ENCODE assay signal across 20 mouse cellular contexts in genomic region chr2:52896995-52897394, GRCm38 (mm10). TPM values are rescaled to one million over a fixed set of nuclear protein-coding genes. Genes with fewer than 3 reads are reported as not detected.
DNase-seq lines count a peak whose midpoint lies in the region; ATAC-seq and TF ChIP-seq lines count a peak whose summit lies in the region.
"Had no signal": no experiment of that assay in that cellular context is flagged by ENCODE, and none has a peak within 500 bp of the region (broad histone marks: within the 10 kb centered on the region; RNA-seq: fewer than 3 reads in every experiment).

No protein-coding gene starts in this region.

- H3K27me3 ChIP-seq in liver, adult 2 months (ENCODE audit: control insufficient read depth, insufficient read depth, low read length) = no peaks in the 10 kb centered on the region
- H3K27me3 ChIP-seq in liver, embryonic 11.5 days (replicated peaks; ENCODE audit: control insufficient read depth, insufficient read depth, low read length) = no peaks in the 10 kb centered on the region
- no peaks in the 10 kb centered on the region for H3K27me3 ChIP-seq in CH12.LX (replicated peaks)
- H3K27me3 ChIP-seq in forebrain, embryonic 11.5 days (ENCODE audit: control insufficient read depth, insufficient read depth, low read length) = no peaks in the 10 kb centered on the region
- H3K27me3 ChIP-seq: hindbrain, embryonic 13.5 days; limb, embryonic 13.5 days; liver, embryonic 15.5 days; megakaryocyte, embryonic 14.5 days; midbrain, embryonic 13.5 days had no signal

- dilution Hi-C loops in CH12.LX (cut with MboI; ENCODE audit: extremely low pct_ligation_motif_present, extremely low pct_unique_long_range_greater_than_20kb, low sequenced_read_pairs) = no loop called here

- H3K4me1 ChIP-seq in liver, adult 2 months (ENCODE audit: control insufficient read depth, insufficient read depth, low read length) = peaks cover 5% of the 10 kb centered on the region
- no peaks in the 10 kb centered on the region for H3K4me1 ChIP-seq in liver, embryonic 11.5 days (replicated peaks; ENCODE audit: control insufficient read depth, insufficient read depth, low read length)
- peaks cover 0 to 2% of the 10 kb centered on the region in 2 experiments; a peak in 1 of 4 replicates for H3K4me1 ChIP-seq in CH12.LX (ENCODE audit: control insufficient read depth in 1 of 2, insufficient read depth in 2 of 2)
- peaks cover 0 to 2% of the 10 kb centered on the region in 2 experiments; a peak in 3 of 4 replicates for H3K4me1 ChIP-seq in ES-E14 (ENCODE audit: control insufficient read depth in 2 of 2, insufficient read depth in 2 of 2, low read length in 2 of 2, poor library complexity in 1 of 2)
- 0 out of 2 replicates have a peak, but pooled peaks cover 3% of the 10 kb centered on the region for H3K4me1 ChIP-seq in forebrain, embryonic 11.5 days (replicated peaks; ENCODE audit: control insufficient read depth, insufficient read depth, low read length)
- H3K4me1 ChIP-seq: megakaryocyte, embryonic 14.5 days had no signal

- no peak overlapping the region for H3K9ac ChIP-seq in liver, adult 2 months (ENCODE audit: low read depth, low read length)
- H3K9ac ChIP-seq in liver, embryonic 11.5 days (ENCODE audit: low read depth, low read length) = no peak overlapping the region
- H3K9ac ChIP-seq in CH12.LX (ENCODE audit: insufficient read depth, low read depth) (no peak overlapping the region), ES-E14 (ENCODE audit: insufficient read depth, low read depth, low read length, poor library complexity, severe bottlenecking) (no peak overlapping the region)
- H3K9ac ChIP-seq in forebrain, embryonic 11.5 days (ENCODE audit: low read length) = no peak overlapping the region
- H3K9ac ChIP-seq: hindbrain, embryonic 13.5 days; limb, embryonic 13.5 days; liver, embryonic 15.5 days; midbrain, embryonic 13.5 days had no signal

- no peaks in the 10 kb centered on the region for H3K36me3 ChIP-seq in liver, adult 2 months (ENCODE audit: control insufficient read depth, insufficient read depth, low read length)
- H3K36me3 ChIP-seq in liver, embryonic 11.5 days (ENCODE audit: control insufficient read depth, insufficient read depth, low read length) = no peaks in the 10 kb centered on the region
- H3K36me3 ChIP-seq in CH12.LX (replicated peaks in 1 of 2; ENCODE audit: control insufficient read depth in 1 of 2, insufficient read depth in 1 of 2, low read length in 1 of 2) (no peaks in the 10 kb centered on the region), ES-E14 (ENCODE audit: control insufficient read depth, insufficient read depth, low read length, poor library complexity, severe bottlenecking) (no peaks in the 10 kb centered on the region)
- H3K36me3 ChIP-seq in forebrain, embryonic 11.5 days (ENCODE audit: control insufficient read depth, insufficient read depth, low read length) = no peaks in the 10 kb centered on the region
- H3K36me3 ChIP-seq: hindbrain, embryonic 13.5 days; limb, embryonic 13.5 days; liver, embryonic 15.5 days; midbrain, embryonic 13.5 days had no signal

- H3K4me2 ChIP-seq in liver, embryonic 11.5 days = no peak overlapping the region
- no peak overlapping the region for H3K4me2 ChIP-seq in CH12.LX (ENCODE audit: insufficient read depth, low read depth, poor library complexity, severe bottlenecking)
- no peak overlapping the region for H3K4me2 ChIP-seq in forebrain, embryonic 11.5 days (ENCODE audit: low read depth, low read length, severe bottlenecking)
- H3K4me2 ChIP-seq: hindbrain, embryonic 13.5 days; limb, embryonic 13.5 days; liver, embryonic 15.5 days; midbrain, embryonic 13.5 days had no signal

- TF ChIP-seq RAD21 in CH12.LX (IDR thresholded peaks at IDR 0.05; ENCODE audit: low read depth, low read length) = no peak

- intact Hi-C loops in left cerebral cortex, postnatal 4 days (cut with DNase I) = no loop called here

- WGBS in liver, adult 2 months = 53% methylated on average over 3 of the region's 3 CpGs
- WGBS in liver, embryonic 11.5 days = 78% methylated on average over 3 of the region's 3 CpGs
- 90% methylated on average over 3 of the region's 3 CpGs for WGBS in forebrain, embryonic 11.5 days

- no peaks in the 10 kb centered on the region; the same call in 1 of the 2 replicates for H3K79me2 ChIP-seq in liver, adult 2 months (ENCODE audit: control insufficient read depth, insufficient read depth, low read length)
- no peaks in the 10 kb centered on the region for H3K79me2 ChIP-seq in CH12.LX (replicated peaks; ENCODE audit: control insufficient read depth, extremely low read depth, insufficient read depth, poor library complexity, severe bottlenecking)

- no peak for TF ChIP-seq EP300 in CH12.LX (IDR thresholded peaks at IDR 0.05; ENCODE audit: low read length)

- peak; percentile 59 for DNase-seq in liver, adult 2 months (ENCODE audit: extremely low read depth, low read depth, low spot score)
- no peak for DNase-seq in liver, embryonic 11.5 days (ENCODE audit: low spot score)
- no peak for DNase-seq in CH12.LX (ENCODE audit: extremely low read depth)
- no peak for DNase-seq in ES-E14 (ENCODE audit: low read depth, low spot score)
- DNase-seq in skeletal muscle tissue, adult 2 months (ENCODE audit: low read depth, low spot score) = peak; percentile 27
- no peak for DNase-seq in left cerebral cortex, postnatal 4 days
- no peak for DNase-seq in forebrain, embryonic 11.5 days (ENCODE audit: low spot score)
- DNase-seq: adrenal gland, postnatal 14 days; cerebellum, adult 9-10 months; heart, postnatal 36 days; kidney, adult 8-10 months; kidney, postnatal 10 days; spleen, adult 18-20 months; thymus, postnatal 14 days had no signal

- TF ChIP-seq CTCF in liver, adult 2 months (IDR thresholded peaks at IDR 0.05; ENCODE audit: low read depth, low read length) = no peak
- TF ChIP-seq CTCF in CH12.LX (conservative IDR thresholded peaks at IDR 0.05 in 1 of 2, IDR thresholded peaks at IDR 0.05 in 1 of 2; ENCODE audit: low read depth in 2 of 2, low read length in 2 of 2) = no peak

- in situ Hi-C loops in CH12.LX (cut with MboI; ENCODE audit: low pct_ligation_motif_present, low pct_unique_long_range_greater_than_20kb, low sequenced_read_pairs) (loop anchor here (10.0 kb wide), 1 partner anchor 48 kb away; no protein-coding TSS in a partner anchor), ES-E14 (cut with MboI; ENCODE audit: low sequenced_read_pairs in 2 of 2, unreplicated experiment in 2 of 2) (no loop called here)

- no peak for ATAC-seq in liver, embryonic 11.5 days (replicated peaks; ENCODE audit: low FRiP score)
- no peak for ATAC-seq in forebrain, embryonic 11.5 days (replicated peaks; ENCODE audit: low FRiP score)
- ATAC-seq: forebrain, embryonic 14.5 days; midbrain, embryonic 13.5 days had no signal

- H3K9me3 ChIP-seq in liver, embryonic 11.5 days (ENCODE audit: control insufficient read depth, low read length) = no peaks in the 10 kb centered on the region
- no peaks in the 10 kb centered on the region for H3K9me3 ChIP-seq in CH12.LX (replicated peaks; ENCODE audit: low read length)
- H3K9me3 ChIP-seq in ES-E14 (ENCODE audit: control insufficient read depth, insufficient read depth, low read depth, low read length) = no peaks in the 10 kb centered on the region
- no peaks in the 10 kb centered on the region for H3K9me3 ChIP-seq in forebrain, embryonic 11.5 days (ENCODE audit: control insufficient read depth, low read length)
- H3K9me3 ChIP-seq: hindbrain, embryonic 13.5 days; limb, embryonic 13.5 days; liver, embryonic 15.5 days; megakaryocyte, embryonic 14.5 days; midbrain, embryonic 13.5 days had no signal

- 0 out of 2 replicates have a peak overlapping the region, but pooled peaks have one; percentile 10 for H3K27ac ChIP-seq in liver, adult 2 months (replicated peaks; ENCODE audit: insufficient read depth, low read depth, low read length)
- no peak overlapping the region for H3K27ac ChIP-seq in liver, embryonic 11.5 days (ENCODE audit: low read depth, low read length)
- H3K27ac ChIP-seq in CH12.LX (ENCODE audit: insufficient read depth, low read depth) (no peak overlapping the region), ES-E14 (ENCODE audit: insufficient read depth, low read depth, low read length, poor library complexity, severe bottlenecking) (no peak overlapping the region)
- no peak overlapping the region for H3K27ac ChIP-seq in forebrain, embryonic 11.5 days (ENCODE audit: low read depth, low read length)
- H3K27ac ChIP-seq: hindbrain, embryonic 13.5 days; limb, embryonic 13.5 days; liver, embryonic 15.5 days; midbrain, embryonic 13.5 days had no signal

- H3K4me3 ChIP-seq in liver, adult 2 months (ENCODE audit: insufficient read depth, low read depth, low read length) = no peak overlapping the region
- no peak overlapping the region for H3K4me3 ChIP-seq in liver, embryonic 11.5 days (ENCODE audit: low read depth, low read length)
- H3K4me3 ChIP-seq in CH12.LX (replicated peaks in 1 of 3; ENCODE audit: low read depth in 2 of 3, low read length in 2 of 3, poor library complexity in 1 of 3) (no peak overlapping the region), ES-E14 (ENCODE audit: insufficient read depth in 1 of 2, low read depth in 1 of 2, low read length in 2 of 2, poor library complexity in 1 of 2, severe bottlenecking in 1 of 2) (no peak overlapping the region)
- H3K4me3 ChIP-seq in forebrain, embryonic 11.5 days (ENCODE audit: low read depth, low read length) = no peak overlapping the region
- H3K4me3 ChIP-seq: hindbrain, embryonic 13.5 days; limb, embryonic 13.5 days; liver, embryonic 15.5 days; megakaryocyte, embryonic 14.5 days; midbrain, embryonic 13.5 days had no signal

- TF ChIP-seq POLR2A in liver, adult 2 months (IDR thresholded peaks at IDR 0.05; ENCODE audit: extremely low read depth, insufficient read depth, low read length) = no peak
- no peak for TF ChIP-seq POLR2A in CH12.LX (IDR thresholded peaks at IDR 0.05; ENCODE audit: low read depth, low read length)

TF ChIP-seq in CH12.LX, 34 proteins besides CTCF, POLR2A, EP300 and RAD21 (continues in another document):
- TF ChIP-seq MAFK (IDR thresholded peaks at IDR 0.05; ENCODE audit: insufficient replicate concordance, low read length) (peak; percentile 70), JUN (IDR thresholded peaks at IDR 0.05; ENCODE audit: insufficient read depth, low read depth, low read length) (no peak), ELF1 (IDR thresholded peaks at IDR 0.05; ENCODE audit: low read depth, low read length) (no peak)

TF ChIP-seq in ES-E14, 5 proteins besides CTCF, POLR2A, EP300 and RAD21 (continues in another document):
- TF ChIP-seq HCFC1 (IDR thresholded peaks at IDR 0.05; ENCODE audit: borderline replicate concordance, insufficient read depth, low read length) = no peak
- TF ChIP-seq CHD2 (IDR thresholded peaks at IDR 0.05; ENCODE audit: low read depth, low read length) = no peak

RNA-seq across cellular contexts. Expression of gene Fmnl2, which starts 39.3 kb away (rescaled TPM):
- total RNA-seq in liver, adult 2 months (2014; rRNA removed) = 4.4 and 4.9 TPM in 2 replicates
- polyA plus RNA-seq in liver, adult 2 months (2012; rRNA removed) = 0.94 and 1.00 TPM in 2 replicates
- polyA plus RNA-seq in liver, embryonic 11.5 days (2014; fragmentation: Nextera tagmentation; extraction: Ambion mirVana) = 1.4 and 1.5 TPM in 2 replicates
- total RNA-seq in CH12.LX (2012; rRNA removed) (0.42 and 0.59 TPM in 2 replicates), CH12.LX (2014; rRNA removed) (2.1 and 2.2 TPM in 2 replicates), ES-E14 (2012; rRNA removed) (12.3 and 13.6 TPM in 2 replicates)
- polyA plus RNA-seq in CH12.LX (2012; ENCODE audit: insufficient read length, low read depth) = 2.8 and 2.9 TPM in 2 replicates
- 10 to 100 TPM; 62.6 to 70.6 TPM for total RNA-seq in left cerebral cortex, postnatal 4 days (2021)
- 10.4 and 10.6 TPM in 2 replicates for polyA plus RNA-seq in forebrain, embryonic 11.5 days (2014; fragmentation: Nextera tagmentation; extraction: Ambion mirVana)

Comparison
In these comparisons a context has a peak if more than half of its experiments do, and no peak if none do; other contexts are left out.
1. DNase-seq: peak in liver, adult 2 months (single experiment) and skeletal muscle tissue, adult 2 months (single experiment); none in liver, embryonic 11.5 days (single experiment), CH12.LX (single experiment), ES-E14 (single experiment), left cerebral cortex, postnatal 4 days (single experiment) and forebrain, embryonic 11.5 days (single experiment).